Mouse (Mus musculus): Measurements from ENCODE around the gene Kif7. TPM values are rescaled to one million over a fixed set of nuclear protein-coding genes. Genes with fewer than 3 reads are reported as not detected.

Kif7 gene
- polyA plus RNA-seq (2012; rRNA removed), result 4.0 and 4.1 TPM in 2 replicates

GRCm38 (mm10) chr7:79715187-79715981, at the start of gene Kif7:
Kif7 (minus strand) TSS chr7:79715720.

DNA sequence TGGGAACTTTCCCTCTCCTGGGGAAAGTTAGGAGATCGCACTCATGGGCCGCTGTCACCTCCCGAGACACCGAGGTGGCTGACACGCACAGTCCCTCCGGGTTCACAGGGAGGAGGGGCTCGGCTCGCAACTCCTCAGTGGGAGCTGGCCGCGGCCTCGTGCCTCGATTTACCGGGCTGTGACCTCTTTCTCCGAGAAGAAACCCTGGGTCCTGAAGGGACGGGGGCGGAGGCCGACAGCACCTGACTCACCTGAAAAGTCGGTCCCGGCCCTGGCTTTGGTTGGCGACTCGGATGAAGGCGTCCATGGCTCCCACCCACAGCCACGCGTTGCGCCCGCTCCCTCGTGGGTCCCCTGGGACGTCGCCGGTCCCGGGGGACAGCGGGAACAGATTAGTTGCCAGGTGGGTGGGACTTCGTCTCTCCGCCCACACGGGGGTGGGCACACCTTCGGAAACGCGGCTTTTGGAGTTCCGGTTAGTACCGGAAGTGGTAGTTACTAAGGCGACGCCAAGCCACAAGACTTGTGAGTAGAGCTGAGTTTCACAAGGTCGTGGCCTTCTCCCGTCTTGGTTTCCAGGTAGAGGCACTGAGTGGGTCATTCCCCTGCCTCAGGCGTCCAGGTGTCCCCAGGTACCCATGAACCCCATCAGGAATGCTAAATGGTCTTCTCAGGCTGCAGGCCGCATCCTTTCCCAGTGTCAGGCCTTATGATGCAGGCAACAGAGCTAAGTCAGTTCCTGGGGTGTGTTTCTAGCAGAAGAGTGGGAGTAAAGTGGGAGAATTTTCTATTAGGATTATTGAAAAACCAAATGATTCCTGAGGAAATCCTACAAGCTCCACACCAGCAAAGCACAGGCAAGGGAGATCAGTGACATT, 27.4 kb upstream of the Kif7 start, which contains the start of the genes Pex11a and Wdr93:
Gene Pex11a, minus strand, starts transcription at position 473 of the 878 bp plus-strand sequence.
Gene Wdr93, plus strand, starts transcription at position 505 of the 878 bp plus-strand sequence.

GRCm38 (mm10) chr7:79732622-79733021, 17.1 kb upstream of the Kif7 start, which contains the start of gene Plin1:
Plin1 (minus strand) TSS chr7:79732903.

DNA sequence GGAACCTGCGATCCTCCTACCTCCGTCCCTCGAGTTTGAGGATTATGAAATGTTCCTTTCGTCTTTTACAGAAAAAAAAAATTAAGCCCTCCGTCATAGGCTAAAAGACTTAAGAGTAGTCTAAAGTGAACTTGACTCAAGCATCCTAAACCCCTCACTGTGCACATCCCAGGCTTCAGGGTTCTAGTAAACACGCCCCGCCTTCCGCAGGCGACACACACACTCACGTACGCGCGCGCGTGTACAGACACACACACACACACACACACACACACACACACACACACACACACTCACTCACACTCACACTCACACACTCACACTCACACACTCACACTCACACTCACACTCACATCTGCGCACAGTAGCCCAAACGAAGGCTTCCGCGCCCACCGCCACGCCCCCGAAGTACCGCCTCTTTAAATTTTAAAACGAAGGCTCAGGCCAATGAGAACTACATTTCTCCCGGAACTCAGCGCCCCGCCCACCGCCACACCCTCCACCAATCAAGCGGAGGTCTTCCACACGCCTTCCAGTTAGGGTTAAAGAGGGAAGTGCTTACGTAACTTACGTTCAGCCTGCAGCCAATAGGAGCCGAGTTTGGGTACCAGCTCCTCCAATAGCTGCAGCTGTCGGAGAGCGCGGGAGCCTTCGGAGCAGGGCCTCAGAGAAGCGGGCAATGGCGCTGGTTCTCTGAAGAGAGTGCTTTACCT, 55.8 kb downstream of the Kif7 start, which contains the start of gene Ticrr:
Gene Ticrr, plus strand, starts transcription at position 619 of the 713 bp plus-strand sequence.

Other genes with a start within 250 kb of the Kif7 start
- gene Polg, start 249.4 kb downstream of the Kif7 start, polyA plus RNA-seq (2012; rRNA removed), result 51.4 and 51.5 TPM in 2 replicates
- 2.8 and 3.4 TPM in 2 replicates for gene Rhcg, start 98.1 kb downstream of the Kif7 start, polyA plus RNA-seq (2012; rRNA removed)
- 1.1 TPM in 2 replicates for gene Ticrr, start 55.5 kb downstream of the Kif7 start, polyA plus RNA-seq (2012; rRNA removed)
- 0.14 and 0.23 TPM in 2 replicates for gene Plin1, start 17.2 kb upstream of the Kif7 start, polyA plus RNA-seq (2012; rRNA removed)
- gene Pex11a, start 27.4 kb upstream of the Kif7 start, polyA plus RNA-seq (2012; rRNA removed), result 13.6 and 13.8 TPM in 2 replicates
- 0.19 and 0.32 TPM in 2 replicates for gene Wdr93, start 27.4 kb upstream of the Kif7 start, polyA plus RNA-seq (2012; rRNA removed)
- gene Mesp1, start 78.1 kb upstream of the Kif7 start, polyA plus RNA-seq (2012; rRNA removed), result 0.30 and 0.70 TPM in 2 replicates
- gene Mesp2, start 95.0 kb upstream of the Kif7 start, polyA plus RNA-seq (2012; rRNA removed), result 1.6 and 2.0 TPM in 2 replicates
- 5.9 and 7.0 TPM in 2 replicates for gene Anpep, start 145.3 kb upstream of the Kif7 start, polyA plus RNA-seq (2012; rRNA removed)
- gene Ap3s2, start 204.9 kb upstream of the Kif7 start, polyA plus RNA-seq (2012; rRNA removed), result 47.0 and 47.6 TPM in 2 replicates
- 10.1 and 10.5 TPM in 2 replicates for gene Arpin, start 219.6 kb upstream of the Kif7 start, polyA plus RNA-seq (2012; rRNA removed)

All from central nervous system, embryonic 18 days (tissue).